Mouse (Mus musculus) embryonic facial prominence, embryonic 12.5 days (tissue): ENCODE results near the gene Sdhaf1. TPM values are rescaled to one million over a fixed set of nuclear protein-coding genes. Genes with fewer than 3 reads are reported as not detected.
A peak's percentile ranks its signal among the peaks of the same experiment; 100 is the strongest.

Experiments
- ATAC-seq: fragments of 200-750 bp; cut with Nextera tagmentation; 2 replicates; pipeline ENCODE4 v1.8.0; 2017; ENCODE audit not compliant: insufficient number of reproducible peaks, insufficient read depth, low FRiP score, low TSS enrichment
- H3K27ac ChIP-seq: fragments of 300-500 bp; sonication (generic); 2 replicates; pipeline ENCODE4 v1.5.1; 2016; ENCODE audit warnings: mild to moderate bottlenecking
- H3K27me3 ChIP-seq: fragments of 300-500 bp; sonication (generic); 2 replicates; pipeline ENCODE4 v1.6.1; 2016; ENCODE audit warnings: mild to moderate bottlenecking, moderate library complexity
- H3K36me3 ChIP-seq: fragments of 300-500 bp; sonication (generic); 2 replicates; pipeline ENCODE4 v1.6.1; 2016; ENCODE audit warnings: mild to moderate bottlenecking
- H3K4me1 ChIP-seq: fragments of 300-500 bp; sonication (generic); 2 replicates; pipeline ENCODE4 v1.6.1; 2016
- H3K4me2 ChIP-seq: fragments of 300-500 bp; sonication (generic); replicated peaks from 2 replicates; pipeline ENCODE4 v1.6.1; 2016; ENCODE audit warnings: mild to moderate bottlenecking, moderate library complexity
- H3K4me3 ChIP-seq: fragments of 300-500 bp; sonication (generic); 2 replicates; pipeline ENCODE4 v1.5.1; 2016; ENCODE audit warnings: mild to moderate bottlenecking
- H3K9ac ChIP-seq: fragments of 300-500 bp; sonication (generic); 2 replicates; pipeline ENCODE4 v1.6.1; 2016; ENCODE audit warnings: mild to moderate bottlenecking, moderate library complexity
- H3K9me3 ChIP-seq: fragments of 300-500 bp; sonication (generic); 2 replicates; pipeline ENCODE4 v1.6.1; 2016; ENCODE audit warnings: mild to moderate bottlenecking, moderate library complexity
- WGBS: fragments of 180-500 bp; shearing (Covaris S2); methylation state at CpG from one replicate; pipeline ENCODE4 v1.1.7; 2016; 5-methylcytosine and 5-hydroxymethylcytosine counted together
- polyA plus RNA-seq: library from polyadenylated mRNA; unstranded; fragments of >200 nt; fragmentation: Nextera tagmentation; extraction: Ambion mirVana; gene quantifications from 2 replicates; pipeline ENCODE4 v1.2.1, GENCODE M21; 2016

The Sdhaf1 gene
- polyA plus RNA-seq, 1 experiment from 2014 or later, result 23.4 TPM

DNA sequence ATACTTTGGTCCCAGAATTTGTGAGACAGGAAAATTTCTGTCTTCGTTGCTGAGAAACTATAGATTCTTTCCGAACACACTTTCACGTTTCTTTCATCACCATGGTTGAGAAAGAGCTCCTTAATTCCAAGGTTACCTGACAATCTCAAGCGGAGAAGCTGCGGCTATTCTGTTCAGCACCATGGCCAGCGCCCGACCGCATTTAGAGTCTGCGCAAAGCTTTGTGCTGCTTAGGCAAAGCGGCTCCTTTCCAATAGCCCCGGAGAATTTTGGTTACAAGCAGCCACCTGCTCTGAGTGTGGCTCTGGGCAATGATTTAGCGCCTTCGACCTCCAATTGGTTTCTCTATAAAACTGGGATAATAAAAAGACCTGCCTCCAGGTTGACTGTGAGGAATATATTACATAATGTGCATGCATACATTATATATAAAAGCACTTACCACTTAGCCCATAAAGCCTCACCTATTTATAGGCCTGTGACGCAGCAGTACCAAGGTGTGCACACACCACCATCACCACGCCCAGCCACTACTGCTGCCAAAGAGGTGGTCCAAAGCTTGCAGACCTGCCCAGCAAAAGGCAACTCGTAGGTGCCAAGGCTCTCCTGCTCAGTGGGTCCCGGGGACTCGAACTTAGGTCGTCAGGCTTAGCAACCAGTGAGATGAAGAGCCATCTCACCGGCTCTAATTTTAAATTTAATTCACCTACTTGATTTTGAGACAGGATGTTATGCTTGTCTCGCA is 23.1 kb upstream of the Sdhaf1 start:
- Histone ChIP-seq H3K36me3 (no peaks in the 10 kb centered on the region), H3K4me3 (no peak overlapping the region), H3K9me3 (no peaks in the 10 kb centered on the region), H3K9ac (no peak overlapping the region), H3K4me2 (no peak overlapping the region), H3K27ac (no peak overlapping the region), H3K27me3 (peaks cover 32% of the 10 kb centered on the region), H3K4me1 (peaks cover 9% of the 10 kb centered on the region; the same call in 1 of the 2 replicates)
- no peak for ATAC-seq
- WGBS, result 27% methylated on average over 21 of the region's 21 CpGs

DNA sequence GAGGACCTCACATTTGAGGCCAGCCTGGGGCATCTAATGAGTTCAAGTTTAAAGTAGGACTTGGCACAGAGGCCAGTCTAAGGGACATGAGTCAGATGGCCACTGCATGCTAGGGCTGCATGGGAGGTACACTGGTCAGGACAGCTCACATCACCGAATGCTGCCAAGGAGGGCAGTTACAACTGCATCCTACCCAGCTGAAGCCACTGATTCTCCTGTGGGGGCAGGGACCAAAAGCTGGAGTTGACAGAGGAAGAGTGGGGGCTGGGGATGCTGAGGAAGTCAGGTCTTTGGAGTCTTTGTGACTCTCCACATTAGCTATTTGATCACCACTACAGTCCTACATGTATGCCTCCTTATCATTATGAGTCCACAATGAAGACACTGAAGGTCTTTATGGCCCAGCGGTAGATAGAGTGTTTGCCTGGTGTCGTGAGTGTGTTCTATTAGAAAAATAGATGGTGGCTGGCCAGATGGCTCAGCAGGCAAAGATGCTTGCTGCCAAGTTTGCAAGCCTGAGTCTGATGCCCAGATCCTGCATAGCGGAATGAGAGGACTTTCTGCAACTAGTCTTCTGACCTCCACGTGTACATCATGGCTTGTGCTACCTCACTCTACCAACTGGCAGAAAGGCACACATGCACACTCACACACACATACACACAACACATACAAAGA is 15.9 kb upstream of the Sdhaf1 start:
- peaks cover 20% of the 10 kb centered on the region for H3K27me3 ChIP-seq
- H3K4me3 ChIP-seq, result no peak overlapping the region
- H3K27ac ChIP-seq, result no peak overlapping the region
- no peak overlapping the region for H3K9ac ChIP-seq
- H3K4me2 ChIP-seq, result no peak overlapping the region
- no peaks in the 10 kb centered on the region for H3K9me3 ChIP-seq
- no peaks in the 10 kb centered on the region for H3K36me3 ChIP-seq
- 76% methylated on average over 5 of the region's 5 CpGs for WGBS
- peaks cover 6% of the 10 kb centered on the region; the same call in 1 of the 2 replicates for H3K4me1 ChIP-seq
- no peak for ATAC-seq

DNA sequence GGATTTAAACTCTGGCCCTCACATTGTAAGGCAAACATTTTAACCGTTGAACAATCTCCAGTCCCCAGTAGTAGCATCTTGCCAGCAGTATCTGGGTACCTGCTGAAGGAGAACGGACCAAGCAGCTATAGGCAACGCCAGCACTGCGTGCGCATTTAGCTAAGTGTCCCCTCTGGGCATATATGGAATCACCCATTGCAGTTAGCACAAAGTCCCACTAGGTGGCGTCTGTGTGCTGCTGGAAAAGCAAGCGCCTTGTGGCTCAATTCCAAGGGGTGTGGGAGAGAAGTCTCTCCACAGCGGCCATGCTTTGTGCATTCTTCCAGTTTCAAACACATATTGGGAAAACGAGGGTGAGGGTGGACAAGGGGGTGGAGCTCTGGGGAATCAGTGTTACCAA is 12.7 kb upstream of the Sdhaf1 start:
- no peak for ATAC-seq
- no peak overlapping the region for H3K27ac ChIP-seq
- H3K27me3 ChIP-seq, result peaks cover 31% of the 10 kb centered on the region
- no peaks in the 10 kb centered on the region for H3K9me3 ChIP-seq
- H3K4me1 ChIP-seq, result no peaks in the 10 kb centered on the region; the same call in 1 of the 2 replicates
- H3K4me3 ChIP-seq, result no peak overlapping the region
- H3K36me3 ChIP-seq, result no peaks in the 10 kb centered on the region
- no peak overlapping the region for H3K9ac ChIP-seq
- 1% methylated on average over 9 of the region's 9 CpGs for WGBS
- no peak overlapping the region for H3K4me2 ChIP-seq

DNA sequence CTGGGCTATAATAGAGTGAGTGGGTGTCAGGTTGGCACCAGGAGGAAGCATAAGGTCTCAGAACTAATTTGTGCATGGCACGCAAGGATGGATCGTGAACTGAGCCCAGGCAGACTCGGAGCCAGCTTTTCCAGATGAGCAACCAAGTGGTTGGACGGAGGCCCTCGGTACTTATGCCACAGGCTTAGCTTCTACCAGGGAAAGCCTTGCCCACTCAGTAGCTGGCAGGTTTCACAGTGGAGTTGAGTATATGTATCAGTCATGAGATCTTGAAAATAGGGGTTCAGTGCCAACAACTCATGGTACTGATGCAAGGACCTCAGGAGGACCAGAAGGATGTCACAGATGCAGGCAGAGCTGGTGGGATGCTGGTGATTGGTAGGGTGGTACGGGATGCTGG is 12.0 kb upstream of the Sdhaf1 start:
- no peak for ATAC-seq
- WGBS, result 79% methylated on average over 6 of the region's 6 CpGs

DNA sequence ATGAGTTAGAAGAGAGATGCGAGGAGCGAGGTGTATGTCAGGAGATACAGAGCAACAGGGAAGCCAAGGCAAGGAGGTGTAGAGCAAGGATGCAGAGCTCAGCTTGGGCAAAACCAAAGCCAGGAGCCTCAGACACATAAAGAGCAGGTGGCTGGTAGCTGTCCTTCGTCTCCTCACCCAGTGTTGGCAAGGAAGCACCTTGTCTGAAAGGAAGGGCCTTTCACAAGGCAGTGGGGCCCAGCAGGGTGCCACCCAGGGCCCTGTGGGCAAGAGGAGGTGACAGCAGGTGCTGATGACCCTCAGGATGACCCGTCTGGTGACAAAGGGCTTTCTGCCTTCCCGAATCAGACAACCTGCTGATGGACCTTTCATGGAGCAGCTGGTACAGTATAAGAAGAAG is 10.9 kb upstream of the Sdhaf1 start:
- H3K27me3 ChIP-seq, result peaks cover 31% of the 10 kb centered on the region
- no peak for ATAC-seq
- H3K4me1 ChIP-seq, result no peaks in the 10 kb centered on the region; the same call in 1 of the 2 replicates
- no peak overlapping the region for H3K9ac ChIP-seq
- H3K4me2 ChIP-seq, result no peak overlapping the region
- H3K27ac ChIP-seq, result no peak overlapping the region
- H3K36me3 ChIP-seq, result no peaks in the 10 kb centered on the region
- no peak overlapping the region for H3K4me3 ChIP-seq
- WGBS, result 68% methylated on average over 5 of the region's 5 CpGs
- no peaks in the 10 kb centered on the region for H3K9me3 ChIP-seq

More for the DNA sequence above, 12.0 kb upstream of the Sdhaf1 start:
- H3K36me3 ChIP-seq, result no peaks in the 10 kb centered on the region
- H3K4me1 ChIP-seq, result no peaks in the 10 kb centered on the region; the same call in 1 of the 2 replicates
- H3K27me3 ChIP-seq, result peaks cover 31% of the 10 kb centered on the region
- H3K4me2 ChIP-seq, result no peak overlapping the region
- H3K9ac ChIP-seq, result no peak overlapping the region
- no peaks in the 10 kb centered on the region for H3K9me3 ChIP-seq
- H3K4me3 ChIP-seq, result no peak overlapping the region
- no peak overlapping the region for H3K27ac ChIP-seq

DNA sequence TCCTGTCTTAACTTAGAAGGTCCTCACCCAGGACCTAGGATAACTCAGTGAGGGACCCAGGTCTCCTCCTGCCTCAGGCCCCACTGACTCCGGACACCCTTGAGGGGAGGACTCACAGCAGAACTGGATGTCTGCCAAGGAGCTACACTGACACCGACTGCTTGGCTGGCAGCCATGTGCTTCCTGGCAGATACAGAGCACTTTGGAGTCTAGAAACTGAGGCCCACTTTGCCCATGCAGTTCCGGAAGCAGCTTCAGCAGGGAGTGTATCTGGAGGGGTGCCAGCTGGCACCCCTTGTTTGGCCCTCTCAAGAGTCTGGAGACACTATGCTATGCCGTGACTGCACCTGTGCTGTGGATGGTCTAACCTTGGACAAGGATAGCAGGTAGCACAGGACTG is 9.7 kb upstream of the Sdhaf1 start:
- H3K9me3 ChIP-seq, result no peaks in the 10 kb centered on the region
- no peak overlapping the region for H3K4me2 ChIP-seq
- H3K27ac ChIP-seq, result no peak overlapping the region
- H3K4me3 ChIP-seq, result no peak overlapping the region
- H3K36me3 ChIP-seq, result no peaks in the 10 kb centered on the region
- no peaks in the 10 kb centered on the region; the same call in 1 of the 2 replicates for H3K4me1 ChIP-seq
- 0 out of 2 replicates have a peak, but pooled peaks have one; percentile 36 for ATAC-seq
- H3K27me3 ChIP-seq, result peaks cover 26% of the 10 kb centered on the region
- 56% methylated on average over 4 of the region's 4 CpGs for WGBS
- H3K9ac ChIP-seq, result no peak overlapping the region

DNA sequence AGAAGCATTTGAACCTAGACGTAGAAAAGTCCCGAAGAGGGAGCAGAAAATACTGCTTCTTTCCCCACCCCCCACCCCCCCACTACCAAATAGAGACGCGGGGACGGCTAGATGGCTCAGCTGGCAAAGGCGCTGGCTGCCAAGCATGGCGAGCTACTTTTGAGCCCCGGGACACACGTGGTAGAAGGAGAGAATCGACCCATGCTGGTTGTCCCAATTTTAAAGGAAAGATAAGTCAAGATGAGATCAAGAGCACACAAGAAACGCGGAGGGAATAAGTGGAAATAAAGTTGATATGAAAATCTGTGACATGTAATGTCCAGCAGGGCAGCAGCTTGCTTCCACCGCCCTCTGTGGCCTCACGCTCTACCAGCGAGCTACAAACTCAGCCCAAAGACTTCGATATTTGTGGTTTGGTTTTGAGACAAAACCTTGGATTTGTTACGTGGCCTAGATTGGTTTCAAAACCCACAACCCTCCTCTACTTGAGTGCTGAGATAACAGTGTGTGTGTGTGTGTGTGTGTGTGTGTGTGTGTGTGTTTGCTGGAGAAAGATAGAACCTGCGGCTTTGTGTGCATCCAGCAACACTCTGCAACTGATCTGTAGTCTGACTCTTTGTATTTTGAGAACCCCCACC is 9.0 kb upstream of the Sdhaf1 start:
- Histone ChIP-seq H3K36me3 (no peaks in the 10 kb centered on the region), H3K27me3 (peaks cover 26% of the 10 kb centered on the region), H3K4me3 (no peak overlapping the region), H3K9ac (no peak overlapping the region), H3K4me1 (no peaks in the 10 kb centered on the region; the same call in 1 of the 2 replicates), H3K9me3 (no peaks in the 10 kb centered on the region), H3K27ac (no peak overlapping the region), H3K4me2 (no peak overlapping the region)
- WGBS, result 67% methylated on average over 18 of the region's 18 CpGs
- ATAC-seq, result no peak

DNA sequence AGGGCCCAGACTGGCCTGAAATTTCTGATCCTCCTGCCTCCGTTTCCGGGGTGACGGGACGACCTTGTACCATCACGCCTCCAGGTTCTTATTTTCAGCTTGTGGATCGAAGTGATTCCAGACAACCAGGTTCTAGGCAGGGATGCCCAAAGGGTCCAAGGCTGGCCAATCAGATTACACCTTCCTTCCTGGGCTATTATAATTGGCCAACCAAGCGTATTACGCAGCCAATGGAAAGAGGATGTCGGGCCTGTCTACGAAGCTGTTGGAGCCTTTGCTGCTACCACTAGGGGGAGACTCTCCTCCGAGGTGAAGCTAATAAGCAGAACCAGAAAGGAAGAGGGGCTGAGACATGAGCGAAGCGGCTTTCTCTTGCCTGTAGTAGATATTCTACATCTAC is 8.2 kb upstream of the Sdhaf1 start:
- Histone ChIP-seq H3K27me3 (peaks cover 26% of the 10 kb centered on the region), H3K9me3 (no peaks in the 10 kb centered on the region), H3K27ac (no peak overlapping the region), H3K9ac (no peak overlapping the region), H3K36me3 (no peaks in the 10 kb centered on the region), H3K4me3 (no peak overlapping the region), H3K4me2 (peak overlapping the region; percentile 24), H3K4me1 (no peaks in the 10 kb centered on the region; the same call in 1 of the 2 replicates)
- 5% methylated on average over 13 of the region's 13 CpGs for WGBS
- peak; percentile 76; the same call in 1 of the 2 replicates for ATAC-seq

DNA sequence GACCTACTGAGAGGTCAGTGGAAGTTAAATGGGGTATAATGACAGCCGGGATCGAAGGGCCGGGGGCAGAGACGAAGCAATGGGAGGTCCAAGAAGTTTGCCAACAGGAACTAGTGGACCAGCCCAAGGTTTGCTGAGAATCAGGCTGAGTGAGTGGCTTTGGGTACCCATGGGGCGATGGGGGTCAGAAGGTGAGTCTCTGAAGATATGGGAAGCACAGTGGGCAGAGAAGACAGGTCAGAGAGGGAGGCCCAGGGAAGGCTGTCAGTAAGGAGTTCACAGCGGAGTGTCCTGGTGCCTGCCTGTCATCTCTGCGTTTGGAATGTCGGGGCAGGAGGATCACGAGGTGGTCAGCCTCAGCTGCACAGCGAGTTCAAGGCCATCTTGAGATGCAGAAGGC is 4.7 kb upstream of the Sdhaf1 start:
- Histone ChIP-seq H3K36me3 (no peaks in the 10 kb centered on the region), H3K9ac (no peak overlapping the region), H3K27ac (no peak overlapping the region), H3K4me2 (no peak overlapping the region), H3K4me1 (no peaks in the 10 kb centered on the region; the same call in 1 of the 2 replicates), H3K4me3 (no peak overlapping the region), H3K9me3 (no peaks in the 10 kb centered on the region), H3K27me3 (peaks cover 2% of the 10 kb centered on the region; the same call in 1 of the 2 replicates)
- WGBS, result 51% methylated on average over 10 of the region's 10 CpGs
- ATAC-seq, result no peak

DNA sequence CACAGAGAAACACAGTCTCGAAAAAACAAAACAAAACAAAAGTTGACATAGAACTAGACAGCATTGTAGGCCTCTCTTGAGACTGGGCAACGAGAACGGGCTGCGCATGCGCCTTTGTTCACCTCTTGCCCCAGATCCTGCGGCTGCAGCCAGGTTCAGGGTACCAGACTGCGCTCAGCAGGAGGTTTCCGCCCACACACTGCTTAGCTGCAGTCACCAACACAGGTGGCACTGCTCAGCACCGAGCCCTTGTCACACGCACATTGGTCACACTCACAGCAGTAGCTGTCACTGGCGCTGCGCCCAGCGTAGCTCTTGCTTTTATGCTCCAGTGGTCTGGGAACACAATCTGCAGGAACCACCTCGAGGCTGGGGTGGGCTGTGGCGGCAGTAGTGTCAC is 3.4 kb upstream of the Sdhaf1 start:
- H3K27ac ChIP-seq, result no peak overlapping the region
- 63% methylated on average over 15 of the region's 15 CpGs for WGBS
- H3K4me3 ChIP-seq, result no peak overlapping the region
- ATAC-seq, result no peak
- H3K9me3 ChIP-seq, result no peaks in the 10 kb centered on the region
- H3K27me3 ChIP-seq, result 0 out of 2 replicates have a peak, but pooled peaks cover 2% of the 10 kb centered on the region
- H3K4me2 ChIP-seq, result no peak overlapping the region
- H3K9ac ChIP-seq, result no peak overlapping the region
- H3K36me3 ChIP-seq, result no peaks in the 10 kb centered on the region
- no peaks in the 10 kb centered on the region; the same call in 1 of the 2 replicates for H3K4me1 ChIP-seq

DNA sequence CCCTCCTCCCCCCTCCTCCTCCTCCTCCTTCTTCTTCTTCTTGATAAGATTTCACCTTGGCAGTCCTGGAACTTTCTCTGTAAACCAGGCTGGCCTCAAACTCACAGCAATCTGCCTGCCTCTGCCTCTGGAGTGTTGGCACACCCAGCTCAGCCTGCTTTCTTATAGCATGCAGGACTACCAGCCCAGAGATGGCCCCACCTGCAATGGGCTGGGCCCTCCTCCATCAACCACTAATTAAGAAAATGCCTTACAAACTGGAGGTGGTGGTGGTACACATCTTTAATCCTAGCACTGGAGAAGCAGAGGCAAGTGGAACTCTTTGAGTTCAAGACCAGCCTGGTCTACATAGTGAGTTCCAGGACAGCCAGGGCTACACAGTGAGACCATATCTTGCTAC is 2.7 kb upstream of the Sdhaf1 start:
- Histone ChIP-seq H3K9ac (no peak overlapping the region), H3K9me3 (no peaks in the 10 kb centered on the region), H3K36me3 (no peaks in the 10 kb centered on the region), H3K27me3 (0 out of 2 replicates have a peak, but pooled peaks cover 2% of the 10 kb centered on the region), H3K4me2 (no peak overlapping the region), H3K27ac (no peak overlapping the region), H3K4me1 (no peaks in the 10 kb centered on the region; the same call in 1 of the 2 replicates), H3K4me3 (no peak overlapping the region)
- ATAC-seq, result no peak
